In genomic region chr10:126809587-126809986, GRCm38 (mm10) we compare ENCODE assay signal across 9 mouse cellular contexts.
DNase-seq lines count a peak whose midpoint lies in the region; ATAC-seq and TF ChIP-seq lines count a peak whose summit lies in the region.
"Had no signal": no experiment of that assay in that cellular context is flagged by ENCODE, and none has a peak within 500 bp of the region (broad histone marks: within the 10 kb centered on the region; RNA-seq: fewer than 3 reads in every experiment).

No protein-coding gene starts in this region.

- peak overlapping the region; percentile 28 for H3K4me2 ChIP-seq in forebrain, embryonic 12.5 days
- H3K4me2 ChIP-seq in stomach, embryonic 14.5 days (replicated peaks; ENCODE audit: low read depth, low read length): peak overlapping the region; percentile 44

- H3K27ac ChIP-seq in kidney, adult 2 months (ENCODE audit: insufficient read depth, low read depth, low read length): no peak overlapping the region
- no peak overlapping the region for H3K27ac ChIP-seq in forebrain, embryonic 12.5 days
- peak overlapping the region; percentile 88 for H3K27ac ChIP-seq in layer of hippocampus, adult 2 months
- H3K27ac ChIP-seq in stomach, embryonic 14.5 days (ENCODE audit: low read length): no peak overlapping the region

- H3K4me3 ChIP-seq in kidney, adult 2 months (ENCODE audit: insufficient read depth, low read depth, low read length): peak overlapping the region; percentile 49
- H3K4me3 ChIP-seq in forebrain, embryonic 12.5 days (replicated peaks): peak overlapping the region; percentile 2; the same call in 1 of the 2 replicates
- peak overlapping the region; percentile 49 for H3K4me3 ChIP-seq in layer of hippocampus, adult 2 months
- peak overlapping the region; percentile 26 for H3K4me3 ChIP-seq in stomach, embryonic 14.5 days (ENCODE audit: low read depth, low read length)

- H3K27me3 ChIP-seq in kidney, adult 2 months (replicated peaks; ENCODE audit: control insufficient read depth, insufficient read depth, low read length): no peaks in the 10 kb centered on the region
- no peaks in the 10 kb centered on the region for H3K27me3 ChIP-seq in forebrain, embryonic 12.5 days
- H3K27me3 ChIP-seq in stomach, embryonic 14.5 days (ENCODE audit: control insufficient read depth, insufficient read depth, low read length): no peaks in the 10 kb centered on the region

- H3K9ac ChIP-seq in forebrain, embryonic 12.5 days: 0 out of 2 replicates have a peak overlapping the region, but pooled peaks have one; percentile 12
- H3K9ac ChIP-seq in stomach, embryonic 14.5 days (replicated peaks; ENCODE audit: low read depth, low read length): peak overlapping the region; percentile 1; the same call in 1 of the 2 replicates

- H3K9me3 ChIP-seq in forebrain, embryonic 12.5 days: no peaks in the 10 kb centered on the region
- no peaks in the 10 kb centered on the region for H3K9me3 ChIP-seq in stomach, embryonic 14.5 days (ENCODE audit: control insufficient read depth, low read depth, low read length)

- ATAC-seq in forebrain, embryonic 12.5 days (ENCODE audit: low FRiP score): 0 out of 2 replicates have a peak, but pooled peaks have one; percentile 36
- ATAC-seq in stomach, embryonic 14.5 days (ENCODE audit: insufficient number of reproducible peaks, insufficient read depth, low FRiP score, low read depth): no peak
- ATAC-seq: Patski had no signal

- TF ChIP-seq CTCF in kidney, adult 2 months (conservative IDR thresholded peaks at IDR 0.05; ENCODE audit: insufficient read depth, insufficient read length, low read depth, low read length): no peak
- peak; percentile 63 for TF ChIP-seq CTCF in layer of hippocampus, adult 2 months (conservative IDR thresholded peaks at IDR 0.05)

- no peaks in the 10 kb centered on the region for H3K4me1 ChIP-seq in kidney, adult 2 months (ENCODE audit: control insufficient read depth, insufficient read depth, low read length)
- peaks cover 5% of the 10 kb centered on the region; the same call in 1 of the 2 replicates for H3K4me1 ChIP-seq in forebrain, embryonic 12.5 days
- peaks cover 2% of the 10 kb centered on the region; the same call in 1 of the 2 replicates for H3K4me1 ChIP-seq in stomach, embryonic 14.5 days (ENCODE audit: control insufficient read depth, insufficient read depth, low read length)

- 44% methylated on average over 17 of the region's 17 CpGs for WGBS in kidney, adult 2 months
- WGBS in forebrain, embryonic 12.5 days: 66% methylated on average over 17 of the region's 17 CpGs
- WGBS in stomach, embryonic 14.5 days: 50% methylated on average over 17 of the region's 17 CpGs

- TF ChIP-seq POLR2A in kidney, adult 2 months (IDR thresholded peaks at IDR 0.05; ENCODE audit: low read depth, low read length): no peak

- H3K36me3 ChIP-seq in kidney, adult 2 months (ENCODE audit: control insufficient read depth, insufficient read depth, low read length): no peaks in the 10 kb centered on the region
- H3K36me3 ChIP-seq in forebrain, embryonic 12.5 days (replicated peaks): no peaks in the 10 kb centered on the region
- H3K36me3 ChIP-seq in stomach, embryonic 14.5 days (ENCODE audit: control insufficient read depth, insufficient read depth, low read length): no peaks in the 10 kb centered on the region

- peak; percentile 15 for DNase-seq in kidney, adult 2 months
- DNase-seq in kidney, postnatal 14 days: no peak
- DNase-seq in brain, adult 2 months (ENCODE audit: low read depth, low spot score): peak; percentile 81
- peak; percentile 40 to 67 for DNase-seq in layer of hippocampus, adult 2 months (ENCODE audit: low spot score in 2 of 2)
- DNase-seq in lung, postnatal 36 days: peak; percentile 8
- DNase-seq in adipocyte (ENCODE audit: low spot score): no peak

Comparison
In these comparisons a context has a peak if more than half of its experiments do, and no peak if none do; other contexts are left out.
1. DNase-seq: peak in kidney, adult 2 months (single experiment), brain, adult 2 months (single experiment), layer of hippocampus, adult 2 months (2 of 2) and lung, postnatal 36 days (single experiment); none in kidney, postnatal 14 days (single experiment) and adipocyte (single experiment).
2. Peak in every context shown above with its lines, with median percentiles within 50 percentile points of each other: H3K4me3 ChIP-seq.